Comparison of ENCODE assay signal across 18 mouse cellular contexts in the genomic region with DNA sequence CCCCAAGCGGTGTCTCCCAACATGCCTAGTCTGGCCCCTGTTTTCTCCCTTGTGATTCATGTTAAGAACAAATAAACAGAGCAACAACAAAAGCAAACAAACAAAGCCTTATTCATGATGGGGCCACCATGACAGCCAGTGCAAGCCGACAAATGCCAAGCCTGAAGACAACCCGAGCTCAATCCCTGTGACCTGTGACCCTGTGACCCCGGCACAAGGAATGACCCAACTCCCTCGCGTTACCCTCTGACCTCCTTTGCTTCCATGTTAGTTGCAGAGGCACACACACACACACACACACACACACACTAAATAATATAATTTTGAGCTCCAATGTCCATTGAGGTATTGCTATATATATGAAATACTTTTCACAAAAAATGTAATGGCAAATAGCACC. TPM values are rescaled to one million over a fixed set of nuclear protein-coding genes. Genes with fewer than 3 reads are reported as not detected.
DNase-seq lines count a peak whose midpoint lies in the region; ATAC-seq and TF ChIP-seq lines count a peak whose summit lies in the region.
"Had no signal": no experiment of that assay in that cellular context is flagged by ENCODE, and none has a peak within 500 bp of the region (broad histone marks: within the 10 kb centered on the region; RNA-seq: fewer than 3 reads in every experiment).

No protein-coding gene starts in this region.

- peaks cover 7% of the 10 kb centered on the region; the same call in 1 of the 2 replicates for H3K27me3 ChIP-seq in hindbrain, embryonic 10.5 days (ENCODE audit: insufficient read depth, poor library complexity, severe bottlenecking)
- no peaks in the 10 kb centered on the region for H3K27me3 ChIP-seq in hindbrain, postnatal 0 days (ENCODE audit: insufficient read depth, low read length)
- H3K27me3 ChIP-seq in hindbrain, embryonic 14.5 days (ENCODE audit: control insufficient read depth, insufficient read depth, low read length) = no peaks in the 10 kb centered on the region
- H3K27me3 ChIP-seq in heart, embryonic 11.5 days (ENCODE audit: control insufficient read depth, insufficient read depth, low read length) = no peaks in the 10 kb centered on the region
- H3K27me3 ChIP-seq: heart, embryonic 15.5 days had no signal

- H3K9me3 ChIP-seq in hindbrain, embryonic 10.5 days = no peaks in the 10 kb centered on the region
- H3K9me3 ChIP-seq in hindbrain, postnatal 0 days (ENCODE audit: low read length) = no peaks in the 10 kb centered on the region
- H3K9me3 ChIP-seq in hindbrain, embryonic 14.5 days (ENCODE audit: control insufficient read depth, low read length) = no peaks in the 10 kb centered on the region
- no peaks in the 10 kb centered on the region for H3K9me3 ChIP-seq in heart, embryonic 11.5 days (replicated peaks; ENCODE audit: control insufficient read depth, low read length)
- H3K9me3 ChIP-seq: heart, embryonic 15.5 days had no signal

- 13% methylated on average over 6 of the region's 6 CpGs for WGBS in hindbrain, embryonic 10.5 days
- WGBS in hindbrain, postnatal 0 days = 30% methylated on average over 6 of the region's 6 CpGs
- WGBS in hindbrain, embryonic 14.5 days = 15% methylated on average over 6 of the region's 6 CpGs
- WGBS in heart, embryonic 11.5 days (ENCODE audit: insufficient replicate concordance) = 76% methylated on average over 6 of the region's 6 CpGs

- peaks cover 44% of the 10 kb centered on the region for H3K4me1 ChIP-seq in hindbrain, embryonic 10.5 days (replicated peaks)
- peaks cover 7% of the 10 kb centered on the region for H3K4me1 ChIP-seq in hindbrain, postnatal 0 days (ENCODE audit: insufficient read depth, low read length)
- H3K4me1 ChIP-seq in hindbrain, embryonic 14.5 days (replicated peaks; ENCODE audit: control insufficient read depth, insufficient read depth, low read length) = peaks cover 29% of the 10 kb centered on the region
- H3K4me1 ChIP-seq in heart, embryonic 11.5 days (ENCODE audit: control insufficient read depth, insufficient read depth, low read length) = peaks cover 18% of the 10 kb centered on the region

- no peak for ATAC-seq in hindbrain, postnatal 0 days
- no peak for ATAC-seq in hindbrain, embryonic 14.5 days (ENCODE audit: low FRiP score)
- ATAC-seq in heart, embryonic 11.5 days (replicated peaks; ENCODE audit: insufficient number of reproducible peaks, low FRiP score, low TSS enrichment) = no peak

- DNase-seq in hindbrain, embryonic 10.5 days (ENCODE audit: low spot score) = peak; percentile 69
- DNase-seq in hindbrain, postnatal 0 days (ENCODE audit: low spot score) = no peak
- peak; percentile 73 for DNase-seq in embryo, embryonic 10.5 days (ENCODE audit: low spot score)
- no peak for DNase-seq in hindbrain, embryonic 14.5 days (ENCODE audit: low spot score)
- peak; percentile 29 for DNase-seq in neural tube, embryonic 10.5 days (ENCODE audit: extremely low spot score, low spot score)
- no peak for DNase-seq in spleen, postnatal 14 days (ENCODE audit: low spot score in 2 of 2)
- no peak for DNase-seq in cerebellum, adult 9-11 months
- DNase-seq: adrenal gland, adult 8-10 months; cerebellum, postnatal 14 days; kidney, adult 2 months; kidney, postnatal 14 days; layer of hippocampus, adult 9-11 months; lung, adult 2 months had no signal

- H3K36me3 ChIP-seq in hindbrain, embryonic 10.5 days = no peaks in the 10 kb centered on the region
- no peaks in the 10 kb centered on the region for H3K36me3 ChIP-seq in hindbrain, postnatal 0 days (ENCODE audit: insufficient read depth, low read length)
- no peaks in the 10 kb centered on the region for H3K36me3 ChIP-seq in hindbrain, embryonic 14.5 days (replicated peaks; ENCODE audit: control insufficient read depth, insufficient read depth)
- H3K36me3 ChIP-seq in heart, embryonic 11.5 days (ENCODE audit: control insufficient read depth, insufficient read depth, low read length) = no peaks in the 10 kb centered on the region
- H3K36me3 ChIP-seq: heart, embryonic 15.5 days had no signal

- no peak overlapping the region for H3K4me3 ChIP-seq in hindbrain, embryonic 10.5 days
- H3K4me3 ChIP-seq in hindbrain, postnatal 0 days (ENCODE audit: low read length) = no peak overlapping the region
- no peak overlapping the region for H3K4me3 ChIP-seq in hindbrain, embryonic 14.5 days (replicated peaks; ENCODE audit: low read length)
- H3K4me3 ChIP-seq in heart, embryonic 11.5 days (ENCODE audit: low read depth, low read length) = no peak overlapping the region
- H3K4me3 ChIP-seq: heart, embryonic 15.5 days; myocyte had no signal

- no peak overlapping the region for H3K4me2 ChIP-seq in hindbrain, postnatal 0 days (ENCODE audit: low read depth, low read length)
- H3K4me2 ChIP-seq in hindbrain, embryonic 14.5 days (replicated peaks) = peak overlapping the region; percentile 35; the same call in 1 of the 2 replicates
- no peak overlapping the region for H3K4me2 ChIP-seq in heart, embryonic 11.5 days
- H3K4me2 ChIP-seq: liver, embryonic 11.5 days had no signal

- no peak overlapping the region for H3K9ac ChIP-seq in hindbrain, postnatal 0 days (replicated peaks; ENCODE audit: low read length)
- H3K9ac ChIP-seq in hindbrain, embryonic 14.5 days = no peak overlapping the region
- H3K9ac ChIP-seq in heart, embryonic 11.5 days (ENCODE audit: low read depth, low read length) = no peak overlapping the region
- H3K9ac ChIP-seq: heart, embryonic 15.5 days had no signal

- no peak for TF ChIP-seq CTCF in hindbrain, postnatal 0 days (IDR thresholded peaks at IDR 0.05; ENCODE audit: low read depth)

- H3K27ac ChIP-seq in hindbrain, embryonic 10.5 days = peak overlapping the region; percentile 92
- H3K27ac ChIP-seq in hindbrain, postnatal 0 days = no peak overlapping the region
- peak overlapping the region; percentile 84 for H3K27ac ChIP-seq in hindbrain, embryonic 14.5 days
- no peak overlapping the region for H3K27ac ChIP-seq in heart, embryonic 11.5 days (ENCODE audit: low read depth, low read length)
- H3K27ac ChIP-seq: heart, embryonic 15.5 days; macrophage had no signal

RNA-seq across cellular contexts. Expression of a gene that starts 24.9 kb away (rescaled TPM):
- 124 and 155 TPM in 2 replicates for polyA plus RNA-seq in hindbrain, embryonic 10.5 days (2016; fragmentation: Nextera tagmentation; extraction: Ambion mirVana)
- 83.4 and 94.5 TPM in 2 replicates for total RNA-seq in hindbrain, postnatal 0 days (2014; rRNA removed)
- polyA plus RNA-seq in hindbrain, postnatal 0 days (2015; fragmentation: Nextera tagmentation; extraction: Ambion mirVana) = 94.4 and 96.2 TPM in 2 replicates
- 115 and 118 TPM in 2 replicates for polyA plus RNA-seq in hindbrain, embryonic 14.5 days (2014; fragmentation: Nextera tagmentation; extraction: Ambion mirVana)
- 94.9 and 96.1 TPM in 2 replicates for polyA plus RNA-seq in heart, embryonic 11.5 days (2014; fragmentation: Nextera tagmentation; extraction: Ambion mirVana)

Comparison
In these comparisons a context has a peak if more than half of its experiments do, and no peak if none do; other contexts are left out.
1. DNase-seq: peak in hindbrain, embryonic 10.5 days (single experiment), embryo, embryonic 10.5 days (single experiment) and neural tube, embryonic 10.5 days (single experiment); none in hindbrain, postnatal 0 days (single experiment), hindbrain, embryonic 14.5 days (single experiment), spleen, postnatal 14 days (0 of 2) and cerebellum, adult 9-11 months (single experiment).
2. H3K27ac ChIP-seq: peak in hindbrain, embryonic 10.5 days (single experiment) and hindbrain, embryonic 14.5 days (single experiment); none in hindbrain, postnatal 0 days (single experiment) and heart, embryonic 11.5 days (single experiment).